ENCODE assay signal across 9 mouse cellular contexts in genomic region chr16:95586311-95586602, GRCm38 (mm10). TPM values are rescaled to one million over a fixed set of nuclear protein-coding genes. Genes with fewer than 3 reads are reported as not detected.
A peak's percentile ranks its signal among the peaks of the same experiment; 100 is the strongest.
DNase-seq lines count a peak whose midpoint lies in the region; ATAC-seq and TF ChIP-seq lines count a peak whose summit lies in the region.
"Had no signal": no experiment of that assay in that cellular context is flagged by ENCODE, and none has a peak within 500 bp of the region (broad histone marks: within the 10 kb centered on the region; RNA-seq: fewer than 3 reads in every experiment).

Gene Erg, minus strand, starts transcription at chr16:95586593.

- no peak for TF ChIP-seq CTCF in gastrocnemius, adult 2 months (IDR thresholded peaks at IDR 0.05)

- H3K27ac ChIP-seq in gastrocnemius, adult 2 months, result no peak within 1 kb of the TSS

- no peak for ATAC-seq in megakaryocyte progenitor cell, adult 5-6 weeks (replicated peaks; ENCODE audit: poor library complexity)

- DNase-seq in gastrocnemius, adult 2 months, result no peak
- no peak for DNase-seq in gastrocnemius, postnatal 25 days
- peak; percentile 38 for DNase-seq in embryo, embryonic 11 days
- no peak for DNase-seq in heart, postnatal 14 days
- DNase-seq in layer of hippocampus, adult 8-10 months (ENCODE audit: low spot score in 2 of 2), result no peak
- DNase-seq in right cerebral cortex, adult 2 months (ENCODE audit: low spot score in 2 of 2), result no peak
- no peak for DNase-seq in left cerebral cortex, postnatal 25 days (ENCODE audit: low spot score in 2 of 2)

- intact Hi-C loops in gastrocnemius, adult 2 months (cut with DNase I), result no loop called here
- intact Hi-C loops in heart, postnatal 14 days (cut with DNase I), result no loop called here
- intact Hi-C loops in left cerebral cortex, postnatal 25 days (cut with DNase I), result no loop called here

- H3K4me3 ChIP-seq in gastrocnemius, adult 2 months, result peak within 1 kb of the TSS; percentile 62
- H3K4me3 ChIP-seq: erythroblast, embryonic 14.5 days had no signal

RNA-seq across cellular contexts. Expression of gene Erg, which starts in this region (rescaled TPM):
- total RNA-seq in gastrocnemius, adult 2 months (2021), result 1 to 10 TPM; 8.1 to 9.1 TPM
- 10 to 100 TPM in 1 of 2 experiments, 1 to 10 TPM in 1; 9.8 to 12.3 TPM for total RNA-seq in gastrocnemius, postnatal 25 days (2021)
- 10 to 100 TPM; 37.1 to 42.2 TPM for total RNA-seq in heart, postnatal 14 days (2021)
- total RNA-seq in megakaryocyte progenitor cell, adult 5-6 weeks (2015), result 20.9 and 26.9 TPM in 2 replicates
- total RNA-seq in megakaryocyte progenitor cell, adult 5-6 weeks (2017), result 46.0 and 55.8 TPM in 2 replicates
- 1 to 10 TPM; 3.6 to 5.1 (median 4.4) TPM for total RNA-seq in layer of hippocampus, adult 8-10 months (2022)
- total RNA-seq in left cerebral cortex, postnatal 25 days (2021), result 1 to 10 TPM; 4.2 to 6.4 TPM
